Mouse (Mus musculus) gastrocnemius, postnatal 14 days (tissue): ENCODE data around the gene Nrl. TPM values are rescaled to one million over a fixed set of nuclear protein-coding genes. Genes with fewer than 3 reads are reported as not detected.

Experiments
- DNase-seq: peaks from one replicate; pipeline ENCODE4 v3.0.0; 2021; ENCODE audit warnings: mixed read lengths
- intact Hi-C: fragments of 180-260 bp; cut with DNase I; formaldehyde crosslinking; loops from one replicate; pipeline ENCODE4 v1.15.1; 2025; ENCODE audit warnings: low total_unique reads
- total RNA-seq, 2 experiments: library from RNA; stranded (reverse); gene quantifications; 2 replicates each; pipeline ENCODE4 v1.2.3; 2021

The Nrl gene
- total RNA-seq, 2 experiments from 2014 or later, result not detected

DNA sequence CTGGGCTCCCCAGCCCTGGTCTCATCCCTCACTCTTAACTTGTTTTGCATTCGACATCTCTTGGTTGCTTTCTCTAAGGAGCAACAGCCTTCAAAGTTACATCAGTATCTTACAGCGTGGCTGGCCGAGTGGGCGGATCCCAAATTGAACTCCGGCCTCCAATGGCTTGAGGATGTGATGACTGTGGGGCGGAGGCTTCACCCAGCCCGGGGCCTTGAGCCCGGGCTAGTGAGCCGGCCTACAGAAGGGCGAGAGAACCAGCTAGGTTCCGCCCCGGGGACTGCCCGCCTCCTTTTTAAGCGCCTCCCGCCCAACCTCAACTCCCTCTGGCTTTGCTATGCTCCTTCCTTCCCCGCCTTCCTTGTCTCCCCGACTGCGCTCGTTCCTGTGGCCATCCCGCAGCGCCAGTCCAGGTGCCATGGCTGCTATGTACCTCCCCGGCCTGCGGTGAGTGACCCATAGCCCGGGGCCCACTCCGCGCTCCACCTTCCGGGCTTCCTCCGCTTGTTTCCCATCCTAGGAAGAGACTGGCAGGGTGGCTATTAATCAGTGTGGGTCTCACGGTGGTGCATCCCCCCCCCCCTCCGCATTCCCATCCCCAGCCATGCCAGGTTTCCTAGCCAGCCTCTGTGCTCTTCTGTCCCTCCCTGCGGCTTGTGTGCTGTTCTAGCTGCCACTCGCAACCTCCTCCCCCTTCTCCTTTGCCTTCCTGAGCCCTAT is 15.4 kb upstream of the Nrl start, which contains the start of gene Pck2:
Gene Pck2 (plus strand): TSS at position 200 of the 720 bp plus-strand sequence.
- DNase-seq, result peak; percentile 90
- intact Hi-C loops, result no loop called here

DNA sequence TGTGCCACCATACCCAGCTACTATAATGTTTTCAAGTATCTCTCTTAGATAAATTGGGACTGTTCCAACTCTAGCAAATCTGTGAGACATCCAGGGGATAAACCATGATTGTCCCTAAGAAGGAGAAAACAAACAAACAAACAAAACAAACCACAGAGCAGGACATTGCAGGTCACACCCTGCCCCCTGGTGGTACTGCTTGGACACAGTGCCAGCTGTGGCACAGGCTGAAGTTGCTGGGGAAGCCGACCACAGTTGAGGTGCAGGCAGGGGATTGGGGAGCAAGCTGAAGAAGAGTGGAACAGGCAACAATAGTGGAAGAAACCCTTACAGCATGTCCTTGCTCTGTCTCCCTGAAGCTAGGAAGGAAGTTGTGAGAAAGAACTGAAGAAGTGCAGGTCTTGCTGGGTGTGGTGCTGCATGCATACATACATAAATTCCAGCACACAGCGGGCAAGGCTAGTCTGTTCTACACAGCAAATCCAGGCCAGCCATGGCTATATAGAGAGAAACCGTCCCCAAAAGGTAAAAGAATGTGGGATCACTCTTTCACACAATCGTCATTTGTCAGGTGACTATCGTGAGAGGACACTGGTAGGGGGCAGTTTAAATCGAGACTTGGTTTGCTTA is 11.4 kb upstream of the Nrl start:
- intact Hi-C loops, result loop anchor here (5.0 kb wide), 1 partner anchor 39 kb away; no protein-coding TSS in a partner anchor
- peak; percentile 41 for DNase-seq

DNA sequence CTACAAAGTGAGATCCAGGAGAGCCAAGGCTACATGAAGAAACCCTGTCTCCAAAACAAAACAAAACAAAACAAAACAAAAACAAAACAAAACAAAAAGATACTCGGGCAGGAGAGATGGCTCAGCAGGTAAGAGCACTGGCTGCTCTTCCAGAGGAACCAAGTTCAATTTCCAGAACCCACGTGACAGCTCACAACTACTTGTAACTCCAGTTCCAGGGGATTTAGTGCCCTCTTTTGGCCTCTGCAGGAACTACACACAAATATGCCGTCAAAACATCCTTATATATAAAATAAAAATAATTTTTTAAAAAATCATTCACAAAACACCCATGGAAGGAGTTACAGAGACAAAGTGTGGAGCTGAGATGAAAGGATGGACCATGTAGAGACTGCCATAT is 3.2 kb upstream of the Nrl start:
- intact Hi-C loops, result no loop called here
- DNase-seq, result no peak

DNA sequence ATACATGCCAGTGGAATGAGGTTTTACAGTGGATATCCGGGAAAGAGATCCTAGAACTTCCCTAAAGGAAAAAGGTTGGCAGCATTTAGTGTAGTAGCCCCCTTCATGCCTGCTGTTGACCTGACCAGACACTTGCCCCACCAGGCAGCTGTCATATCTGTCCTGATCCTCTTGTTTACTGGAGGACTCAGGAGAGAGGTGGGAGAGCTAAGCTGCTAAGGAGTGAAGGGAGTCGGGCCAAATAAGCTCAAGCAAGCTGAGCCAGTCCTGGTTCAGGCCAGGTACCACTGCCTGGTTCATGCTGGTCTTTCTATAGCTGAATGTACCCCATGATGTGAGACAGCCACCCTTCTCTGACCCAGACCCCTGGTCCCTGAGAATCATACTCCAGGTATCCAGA is 1.9 kb upstream of the Nrl start:
- no peak for DNase-seq
- intact Hi-C loops, result no loop called here

DNA sequence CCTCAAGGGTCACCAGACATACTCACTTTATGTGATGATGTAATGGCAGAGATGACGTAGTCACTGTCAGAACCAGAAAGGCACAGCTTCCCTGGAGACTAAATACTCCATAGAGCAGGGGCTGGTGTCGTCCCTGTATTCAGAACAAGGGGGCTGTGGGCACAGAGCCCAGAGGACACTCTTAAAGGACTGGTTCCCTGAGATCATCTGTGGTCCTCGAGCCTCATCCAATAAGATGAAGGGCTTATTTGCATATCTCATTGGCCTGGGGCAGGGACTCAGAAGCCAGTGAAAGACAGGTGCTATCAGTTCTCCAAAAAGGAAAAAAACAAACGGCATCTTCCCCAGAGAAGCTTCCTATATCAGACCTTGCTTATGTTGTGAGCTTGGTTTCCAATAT is 719 bp downstream of the Nrl start:
- DNase-seq, result no peak
- intact Hi-C loops, result no loop called here

DNA sequence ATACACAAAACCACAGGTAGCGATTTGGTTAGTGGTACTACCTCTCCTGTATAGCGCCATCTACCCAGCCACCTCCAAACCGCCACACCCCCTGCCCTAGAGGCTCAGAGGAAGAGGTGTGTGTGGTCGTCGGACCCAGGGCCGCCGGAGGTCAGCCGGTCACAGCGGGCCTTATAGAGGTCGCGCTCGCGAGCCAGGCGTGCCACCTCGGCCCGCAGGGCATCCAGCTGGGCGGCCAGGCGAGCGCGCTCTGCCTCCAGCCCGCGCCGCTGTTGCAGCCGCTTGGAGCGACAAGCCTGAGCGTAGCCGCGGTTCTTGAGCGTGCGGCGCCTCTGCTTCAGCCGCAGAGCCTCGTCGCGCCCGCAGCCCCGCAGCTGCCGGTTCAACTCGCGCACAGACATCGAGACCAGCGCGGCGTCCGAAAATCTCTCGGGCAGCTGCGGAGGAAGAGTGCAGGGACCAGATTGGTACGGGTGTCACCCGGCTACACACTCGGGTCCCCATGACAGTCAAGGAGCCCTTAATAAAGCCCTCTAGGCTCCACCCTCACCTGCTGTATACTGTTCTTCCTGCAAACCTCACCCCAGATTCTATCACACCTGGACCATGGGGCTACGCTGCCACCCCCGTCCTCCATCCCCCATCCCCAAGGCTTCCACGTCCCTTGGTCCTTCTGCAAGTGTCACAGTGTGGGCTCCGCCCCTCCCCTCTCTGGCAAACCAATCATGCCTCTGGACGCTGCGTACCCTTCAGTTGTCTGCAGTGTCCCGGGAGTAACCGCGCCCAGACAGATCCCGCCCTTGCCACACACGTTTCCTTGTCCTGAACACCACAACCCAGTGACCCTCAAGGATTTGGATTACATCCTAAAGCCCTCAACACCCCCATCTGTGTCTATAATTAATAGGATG is 4.1 kb downstream of the Nrl start:
- no peak for DNase-seq
- intact Hi-C loops, result no loop called here

DNA sequence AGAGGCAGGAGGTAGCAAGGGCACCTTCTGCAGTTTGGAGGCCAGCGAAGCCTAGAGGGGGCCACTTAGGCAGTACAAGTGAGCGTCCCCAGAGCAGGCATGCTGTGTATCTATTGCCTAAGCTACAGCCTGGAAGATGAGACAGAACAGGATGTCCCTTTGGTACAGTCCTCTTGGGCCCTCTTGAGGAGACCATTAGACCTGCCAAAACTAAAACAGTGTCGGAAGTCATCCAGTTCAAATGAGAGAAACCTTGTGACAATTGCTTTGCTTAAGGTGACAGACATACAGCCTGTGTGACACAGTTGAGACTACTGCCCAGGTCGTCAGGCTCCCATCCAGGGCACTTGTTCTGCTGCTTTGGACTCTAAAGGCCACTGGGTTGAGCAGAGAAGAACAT is 5.2 kb downstream of the Nrl start:
- intact Hi-C loops, result no loop called here
- no peak for DNase-seq

DNA sequence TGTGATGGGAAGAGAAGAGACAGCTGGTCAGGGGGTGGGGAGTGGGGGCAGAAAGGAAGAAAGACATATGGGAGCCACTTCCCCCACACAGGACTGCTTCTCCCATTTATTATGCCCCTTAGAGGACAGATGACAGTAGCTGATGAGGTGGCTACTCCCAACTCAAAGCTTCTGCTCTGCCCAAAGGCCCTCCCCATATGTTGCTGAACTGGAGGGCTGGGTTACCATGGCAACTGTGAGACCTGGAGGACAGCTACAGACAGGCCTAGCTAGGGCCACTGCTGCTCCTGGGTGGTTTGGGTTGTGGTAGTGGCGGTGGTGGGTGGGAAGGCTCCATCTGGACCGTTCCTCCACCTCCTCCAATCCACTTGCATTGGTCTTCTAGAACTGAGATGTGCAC is 5.9 kb downstream of the Nrl start:
- no peak for DNase-seq
- intact Hi-C loops, result no loop called here

DNA sequence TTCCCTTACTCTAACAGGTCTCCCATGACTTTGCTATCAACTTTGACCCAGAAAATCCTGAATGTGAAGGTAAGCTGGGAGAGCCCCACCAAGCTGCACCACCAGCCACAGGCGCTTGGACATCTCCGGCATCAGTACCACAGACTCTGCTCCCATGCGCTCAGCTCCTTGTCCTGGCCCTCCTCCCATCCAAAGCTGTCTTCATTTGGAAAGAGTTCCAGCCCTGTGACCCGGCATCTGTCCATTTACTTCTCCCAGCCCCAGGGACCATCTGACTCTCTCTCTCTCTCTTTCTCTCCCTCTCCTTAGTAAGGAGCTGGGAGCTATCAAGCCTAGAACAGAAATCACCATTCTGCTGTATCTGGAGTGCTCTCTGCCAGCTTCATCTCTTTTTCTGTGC is 8.9 kb downstream of the Nrl start:
- intact Hi-C loops, result no loop called here
- no peak for DNase-seq

DNA sequence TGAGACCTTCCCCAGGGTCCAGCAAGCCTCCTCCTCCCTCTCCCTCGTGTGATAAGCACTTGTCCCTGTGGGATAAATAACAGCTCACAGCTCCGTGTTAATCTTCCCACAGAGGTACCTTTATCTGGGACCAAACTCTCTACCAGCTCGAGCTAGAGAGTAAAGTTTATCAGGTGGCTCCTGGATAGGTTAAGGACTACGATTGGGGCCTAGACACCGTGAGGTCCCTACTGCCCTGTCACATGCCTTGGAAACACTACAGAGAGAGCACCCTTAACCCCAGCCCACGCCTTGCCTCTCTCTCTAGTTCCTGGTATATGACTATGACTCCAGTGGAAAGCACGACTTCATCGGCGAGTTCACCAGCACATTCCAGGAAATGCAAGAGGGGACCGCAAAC is 10.9 kb downstream of the Nrl start:
- DNase-seq, result no peak
- intact Hi-C loops, result no loop called here

DNA sequence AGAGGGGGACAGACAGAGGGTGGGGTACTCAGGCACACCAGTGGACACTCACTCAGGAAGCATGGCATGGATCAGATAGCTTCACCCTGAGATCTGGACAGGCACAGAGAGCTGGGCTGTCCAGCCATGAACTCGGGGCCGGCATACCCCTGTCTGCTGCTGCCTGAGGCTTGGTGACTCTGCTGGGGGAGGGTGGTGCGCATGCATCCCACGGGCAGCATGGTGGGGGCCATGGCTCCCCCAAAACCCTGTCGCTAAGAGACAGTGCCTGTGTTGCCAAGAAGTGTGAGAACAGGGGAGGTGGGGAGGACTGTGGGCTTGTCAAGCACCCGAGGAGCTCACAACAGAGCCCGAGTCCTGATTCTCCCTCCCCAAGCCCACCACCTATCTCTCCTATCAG is 13.7 kb downstream of the Nrl start:
- no peak for DNase-seq
- intact Hi-C loops, result no loop called here

DNA sequence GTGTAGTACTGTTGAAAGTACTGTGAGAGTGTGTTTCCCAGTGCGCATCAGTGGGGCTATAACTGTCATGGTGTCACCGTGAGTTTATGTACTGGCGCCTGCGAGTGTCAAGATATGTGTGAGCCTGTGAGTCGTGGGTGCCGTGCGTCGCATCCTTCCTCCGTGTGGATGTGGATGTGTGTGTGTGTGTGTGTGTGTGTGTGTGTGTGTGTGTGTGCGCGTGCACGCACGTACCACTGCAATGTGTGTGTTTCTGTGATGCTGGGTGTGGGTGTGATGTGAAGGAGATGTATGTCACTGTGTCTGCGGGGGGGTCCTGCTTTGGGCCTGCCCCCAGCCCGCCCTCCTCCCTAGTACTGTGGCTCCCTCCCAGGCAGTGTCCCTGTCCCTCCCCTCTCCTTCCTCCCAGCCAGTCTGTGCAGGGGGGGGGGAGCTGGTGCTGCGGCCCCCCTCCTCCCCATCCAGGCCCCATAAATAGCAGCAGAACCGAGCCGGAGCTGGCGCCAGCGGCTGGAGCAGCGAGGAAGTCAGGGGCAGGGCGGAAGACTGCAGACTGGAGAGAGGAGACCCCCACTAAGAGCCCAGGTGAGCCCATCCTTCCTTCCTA is 14.6 kb downstream of the Nrl start, which contains the start of gene Cpne6:
Gene Cpne6 (plus strand): TSS at position 321 of the 607 bp plus-strand sequence.
- DNase-seq, result no peak
- intact Hi-C loops, result no loop called here

DNA sequence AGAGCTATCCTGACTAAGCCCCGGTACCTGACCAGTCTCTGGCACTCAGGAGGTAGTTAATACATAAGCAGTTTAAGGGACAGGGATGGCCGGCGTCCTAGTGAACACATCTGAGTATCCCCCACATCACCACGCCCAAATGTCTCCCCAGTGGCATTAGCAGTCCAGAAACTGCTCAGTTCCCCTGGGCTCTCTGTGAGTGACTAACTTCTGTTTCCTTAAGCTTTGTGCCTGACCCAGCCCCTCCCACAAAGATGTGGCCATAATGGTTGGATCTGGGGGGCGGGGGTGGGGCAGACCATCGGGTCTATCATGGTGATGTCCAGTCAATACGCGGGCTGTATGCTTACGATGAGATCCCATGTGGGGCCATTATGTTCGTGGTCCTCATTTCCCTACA is 15.2 kb downstream of the Nrl start:
- intact Hi-C loops, result no loop called here
- DNase-seq, result no peak

DNA sequence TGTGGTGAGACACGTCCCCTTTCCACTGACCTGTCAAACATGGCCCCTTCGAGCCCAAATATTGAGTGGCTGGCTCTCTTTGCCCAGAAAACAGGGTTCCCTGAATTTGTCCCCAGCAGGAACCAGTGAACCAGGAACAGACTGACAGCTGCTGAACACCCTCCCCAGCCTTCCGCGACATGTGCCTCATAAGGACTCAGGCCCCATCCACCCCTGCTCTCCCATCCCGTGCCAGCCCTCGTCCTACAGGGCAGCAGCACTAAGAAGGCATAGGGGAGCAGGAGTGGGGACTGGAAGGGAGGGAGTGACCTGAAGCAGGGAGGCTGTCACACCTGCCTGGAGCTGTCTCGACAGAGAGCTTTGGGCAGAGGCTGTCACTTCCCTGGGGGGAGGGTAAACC is 17.0 kb downstream of the Nrl start:
- intact Hi-C loops, result no loop called here
- no peak for DNase-seq

DNA sequence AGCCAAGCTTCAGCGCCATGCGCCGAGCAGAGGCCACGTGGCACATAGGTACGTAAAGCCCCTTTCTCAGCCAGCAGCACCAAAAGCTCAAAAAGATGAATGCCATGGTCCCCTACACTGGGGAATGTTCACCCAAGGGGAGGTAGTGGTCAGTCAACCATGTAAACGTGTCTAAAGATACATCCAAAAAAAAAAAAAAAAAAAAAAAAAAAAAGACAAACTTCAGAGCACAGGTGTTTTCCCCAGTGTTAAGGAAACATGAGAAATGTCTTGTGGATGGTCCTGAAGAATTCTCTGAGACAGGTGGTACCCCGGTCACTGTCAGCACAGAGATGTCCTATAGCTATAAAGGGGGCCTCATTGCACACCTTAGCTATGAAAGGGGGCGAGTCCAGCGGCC is 19.2 kb downstream of the Nrl start:
- intact Hi-C loops, result no loop called here
- DNase-seq, result no peak

DNA sequence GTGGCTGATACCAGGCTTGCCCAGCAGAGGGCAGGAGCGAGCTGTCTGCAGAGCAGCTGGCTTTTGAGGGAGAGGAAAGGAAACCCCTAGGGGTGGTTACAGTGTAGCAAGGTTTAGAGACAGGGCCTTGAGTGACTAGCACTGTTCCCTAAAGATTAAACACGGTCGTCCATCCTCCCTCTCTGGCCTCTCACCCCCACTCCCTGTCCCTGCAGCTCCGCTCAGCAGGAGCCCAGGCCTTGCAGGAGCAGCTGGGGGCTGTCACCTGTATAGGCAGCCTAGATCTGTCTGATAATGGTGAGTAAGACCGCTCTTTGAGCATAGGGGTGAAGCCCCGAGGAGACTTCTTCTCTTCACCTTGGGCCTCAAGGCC is 27.3 kb downstream of the Nrl start:
- DNase-seq, result peak; percentile 84
- intact Hi-C loops, result loop anchor here (5.0 to 10.0 kb wide), 2 partner anchors 40 to 247 kb away; partner anchors contain the start of genes Dhrs1 and Nop9

DNA sequence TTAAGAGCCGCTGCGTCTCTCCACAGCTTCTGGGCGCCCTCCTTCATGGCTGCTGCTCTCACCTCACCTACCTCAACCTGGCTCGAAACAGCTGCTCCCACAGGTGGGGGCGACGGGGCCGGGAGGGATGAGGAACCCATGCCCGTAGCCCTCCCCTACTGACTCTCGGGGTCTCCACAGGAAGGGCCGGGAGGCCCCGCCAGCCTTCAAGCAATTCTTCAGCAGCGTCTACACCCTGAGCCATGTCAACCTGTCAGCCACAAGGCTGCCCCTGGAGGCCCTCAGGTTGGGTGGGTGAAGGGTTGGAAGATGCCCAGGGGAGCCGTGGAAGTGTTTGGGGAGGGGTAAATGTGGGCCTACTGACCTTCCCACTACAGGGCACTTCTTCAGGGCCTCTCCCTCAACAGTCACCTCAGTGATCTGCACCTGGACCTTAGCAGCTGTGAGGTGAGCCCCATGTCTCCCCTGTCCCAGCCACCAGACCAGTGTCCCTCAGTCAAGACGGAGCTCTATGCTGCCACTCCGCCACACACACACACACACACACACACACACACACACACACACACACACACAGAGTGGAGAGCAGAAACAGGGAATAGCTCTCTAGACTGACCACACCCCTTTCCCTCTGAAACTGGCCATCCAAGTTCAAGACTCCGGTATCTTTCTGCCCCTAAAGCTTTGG is 27.9 kb downstream of the Nrl start:
- no peak for DNase-seq
- intact Hi-C loops, result loop anchor here (5.0 to 10.0 kb wide), 2 partner anchors 40 to 248 kb away; partner anchors contain the start of genes Dhrs1 and Nop9

DNA sequence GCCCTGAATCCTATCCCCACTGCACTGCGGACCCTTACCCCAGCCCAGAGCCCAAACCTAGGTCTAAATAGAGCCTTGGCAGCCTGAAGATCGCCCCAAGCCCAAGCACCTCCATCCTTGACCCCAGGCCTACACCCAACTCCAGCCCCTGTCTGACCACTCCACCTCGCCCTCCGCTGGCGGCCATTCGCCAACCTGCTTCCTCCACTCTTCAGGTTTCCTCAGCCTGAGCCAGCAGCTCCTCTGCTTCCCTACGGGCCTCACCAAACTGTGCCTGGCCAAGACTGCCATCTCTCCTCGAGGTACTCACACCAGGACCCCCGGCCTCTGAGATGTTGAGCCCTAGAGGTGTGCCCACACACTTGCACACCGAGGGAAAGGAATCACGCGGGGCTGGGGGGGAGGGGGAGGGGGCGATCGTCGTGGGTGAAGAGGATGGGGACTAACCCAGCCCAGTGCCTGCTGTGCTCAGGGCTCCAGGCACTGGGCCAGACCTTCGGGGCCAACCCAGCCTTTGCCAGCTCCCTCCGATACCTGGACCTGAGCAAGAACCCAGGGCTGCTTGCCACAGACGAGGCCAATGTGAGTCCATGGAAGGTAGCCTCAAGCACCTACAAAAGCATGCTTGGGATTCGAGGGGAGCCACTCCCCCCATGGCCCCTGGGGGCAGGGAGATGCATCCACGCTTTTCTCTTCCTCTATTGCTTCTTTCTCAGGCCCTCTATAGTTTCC is 29.1 kb downstream of the Nrl start:
- intact Hi-C loops, result loop anchor here (5.0 to 10.0 kb wide), 2 partner anchors 42 to 249 kb away; partner anchors contain the start of genes Dhrs1 and Nop9

More for the DNA sequence above, 29.1 kb downstream of the Nrl start:
- no peak for DNase-seq
